Mouse (Mus musculus): ENCODE results near the gene Fam120a. TPM values are rescaled to one million over a fixed set of nuclear protein-coding genes. Genes with fewer than 3 reads are reported as not detected.

Fam120a gene
- 100 to 1,000 TPM; 145 to 150 TPM for total RNA-seq (2021)
- long read RNA-seq, experiment 1, full-length matches to known transcripts, result 4 of 52 reads
- long read RNA-seq, experiment 1, partial matches to known transcripts, result 40 of 52 reads
- long read RNA-seq, experiment 1, other reads (novel, unspliced or antisense), result 8 of 52 reads
- long read RNA-seq, experiment 2, full-length matches to known transcripts, result 21 of 44 reads
- long read RNA-seq, experiment 2, partial matches to known transcripts, result 23 of 44 reads
- long read RNA-seq, experiment 2, other reads (novel, unspliced or antisense), result 0 of 44 reads

GRCm38 (mm10) chr13:48967956-48968749 lies at the start of gene Fam120a:
TSS of gene Fam120a (minus strand) at chr13:48968017.
- peak; percentile 89 for DNase-seq

GRCm38 (mm10) chr13:49017375-49017774 lies 49.6 kb upstream of the Fam120a start:
- no peak for DNase-seq

GRCm38 (mm10) chr13:49016311-49016761 lies 48.5 kb upstream of the Fam120a start:
- DNase-seq, result peak; percentile 70

GRCm38 (mm10) chr13:49015366-49016306 lies 47.8 kb upstream of the Fam120a start:
- peak; percentile 21 for DNase-seq

- DNase-seq, result no peak
These were observed 45.5 kb upstream of the Fam120a start for GRCm38 (mm10) chr13:49013206-49013794.

- DNase-seq, result peak; percentile 78
These were observed 33.9 kb upstream of the Fam120a start for GRCm38 (mm10) chr13:49001691-49002090.

- DNase-seq, result peak; percentile 76
These were observed 30.8 kb upstream of the Fam120a start for GRCm38 (mm10) chr13:48998591-48998990.

- DNase-seq, result no peak
These were observed 28.9 kb upstream of the Fam120a start for GRCm38 (mm10) chr13:48996731-48997130.

- no peak for DNase-seq
These were observed 27.1 kb upstream of the Fam120a start for GRCm38 (mm10) chr13:48994903-48995302.

GRCm38 (mm10) chr13:48992914-48993313 lies 25.1 kb upstream of the Fam120a start:
- no peak for DNase-seq

GRCm38 (mm10) chr13:48990138-48990537 lies 22.3 kb upstream of the Fam120a start:
- DNase-seq, result no peak

- DNase-seq, result no peak
These were observed 14.8 kb upstream of the Fam120a start for GRCm38 (mm10) chr13:48982482-48983098.

- no peak for DNase-seq
These were observed 11.3 kb upstream of the Fam120a start for GRCm38 (mm10) chr13:48979069-48979468.

GRCm38 (mm10) chr13:48977858-48978257 lies 10.0 kb upstream of the Fam120a start:
- DNase-seq, result peak; percentile 55

- DNase-seq, result no peak
These were observed 6.9 kb upstream of the Fam120a start for GRCm38 (mm10) chr13:48974699-48975098.

- DNase-seq, result no peak
These were observed 6.4 kb upstream of the Fam120a start for GRCm38 (mm10) chr13:48974266-48974665.

GRCm38 (mm10) chr13:48973231-48973630 lies 5.4 kb upstream of the Fam120a start:
- DNase-seq, result no peak

- peak; percentile 54 for DNase-seq
These were observed 3.2 kb upstream of the Fam120a start for GRCm38 (mm10) chr13:48971033-48971432.

- DNase-seq, result no peak
These were observed 2.7 kb upstream of the Fam120a start for GRCm38 (mm10) chr13:48970566-48970965.

- DNase-seq, result no peak
These were observed 902 bp upstream of the Fam120a start for GRCm38 (mm10) chr13:48968750-48969088.

All from adrenal gland, postnatal 10 days (tissue).